Mouse (Mus musculus): Measurements from ENCODE around the gene Bmp5. TPM values are rescaled to one million over a fixed set of nuclear protein-coding genes. Genes with fewer than 3 reads are reported as not detected.
A peak's percentile ranks its signal among the peaks of the same experiment; 100 is the strongest.

Gene Bmp5
- total RNA-seq (2014; rRNA removed; ENCODE audit: low replicate concordance), result 0.27 and 2.8 TPM in 2 replicates
- polyA plus RNA-seq (2015; fragmentation: Nextera tagmentation; extraction: Ambion mirVana), result 2.4 TPM in 2 replicates

DNA sequence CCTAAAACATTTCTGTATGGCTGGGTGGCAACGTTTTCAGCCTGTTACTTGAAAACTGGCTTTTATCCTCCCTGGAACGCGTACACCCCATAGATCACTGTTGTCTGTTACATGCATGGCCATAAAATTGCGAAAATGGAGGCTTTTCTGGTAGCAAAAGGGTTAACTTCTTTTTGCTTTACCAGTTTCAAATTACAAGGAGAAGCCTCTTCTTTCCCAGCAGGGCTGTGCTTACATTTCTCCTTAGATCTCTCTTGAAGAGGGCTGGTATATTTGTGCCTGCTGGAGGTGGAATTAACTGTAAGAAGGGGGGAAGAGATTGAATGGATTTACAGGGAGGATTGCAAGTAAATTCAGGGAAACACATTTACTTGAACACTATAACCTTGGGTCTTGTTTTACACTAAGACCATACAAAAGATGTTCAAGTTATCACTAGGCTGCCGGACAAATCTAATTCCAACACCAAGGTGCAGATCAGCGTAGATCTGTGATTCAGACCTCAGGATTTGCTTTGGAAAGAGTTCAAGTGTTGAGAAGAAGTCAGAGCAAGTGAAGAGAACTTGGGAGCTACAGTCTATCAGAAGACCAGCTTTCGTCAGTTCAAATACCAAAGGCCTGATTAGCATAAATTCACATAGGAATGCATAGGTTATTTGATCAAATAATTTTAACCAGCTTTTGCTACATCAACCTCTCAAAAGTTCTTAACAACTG lies at the start of gene Bmp5:
Gene Bmp5, plus strand, starts transcription at position 236 of the 717 bp plus-strand sequence.
- ATAC-seq (ENCODE audit: insufficient read depth, low read depth), result no peak
- 36% methylated on average over 7 of the region's 7 CpGs for WGBS
- TF ChIP-seq CTCF (IDR thresholded peaks at IDR 0.05; ENCODE audit: low read depth) (no peak), EP300 (IDR thresholded peaks at IDR 0.05; ENCODE audit: low read depth) (no peak)

DNA sequence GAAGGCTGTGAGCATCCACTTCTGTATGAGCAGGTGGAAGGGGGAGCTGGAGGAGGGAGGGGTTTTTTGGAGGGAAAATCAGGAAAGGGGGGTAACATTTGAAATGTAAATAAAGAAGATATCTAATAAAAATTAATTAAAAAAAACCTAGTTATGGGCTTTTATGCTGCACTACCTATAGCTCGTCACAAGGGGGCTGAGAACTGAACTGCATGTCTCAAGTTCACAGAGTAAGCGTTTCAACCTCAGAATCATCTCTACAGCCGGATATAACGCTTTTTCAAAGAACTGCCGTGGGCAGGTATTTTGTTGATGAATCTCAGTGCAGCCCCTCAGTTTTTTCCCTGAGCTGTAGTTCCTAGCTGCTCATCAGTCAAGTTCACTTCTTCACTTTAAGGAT lies 15.1 kb upstream of the Bmp5 start:
- no peak overlapping the region for H3K4me3 ChIP-seq (ENCODE audit: low read depth, low read length)
- H3K36me3 ChIP-seq (replicated peaks; ENCODE audit: control insufficient read depth, insufficient read depth, low read length), result no peaks in the 10 kb centered on the region
- TF ChIP-seq CTCF (IDR thresholded peaks at IDR 0.05; ENCODE audit: low read depth) (peak; percentile 49), EP300 (IDR thresholded peaks at IDR 0.05; ENCODE audit: low read depth) (no peak)
- DNase-seq (ENCODE audit: low spot score) (no peak), ATAC-seq (ENCODE audit: insufficient read depth, low read depth) (no peak)
- no peak overlapping the region for H3K9ac ChIP-seq (replicated peaks; ENCODE audit: low read depth, low read length)
- H3K27ac ChIP-seq (ENCODE audit: low read depth), result no peak overlapping the region
- WGBS, result 24% methylated on average over 5 of the region's 5 CpGs
- H3K4me2 ChIP-seq (ENCODE audit: low read depth, low read length), result no peak overlapping the region
- no peaks in the 10 kb centered on the region for H3K4me1 ChIP-seq (ENCODE audit: control insufficient read depth, insufficient read depth)
- no peaks in the 10 kb centered on the region for H3K9me3 ChIP-seq (replicated peaks; ENCODE audit: control insufficient read depth, low read length)
- H3K27me3 ChIP-seq (ENCODE audit: control insufficient read depth, insufficient read depth, low read length), result no peaks in the 10 kb centered on the region

More for the DNA sequence above, at the start of gene Bmp5:
- no peak for DNase-seq (ENCODE audit: low spot score)
- Histone ChIP-seq H3K9me3 (replicated peaks; ENCODE audit: control insufficient read depth, low read length) (no peaks in the 10 kb centered on the region), H3K9ac (replicated peaks; ENCODE audit: low read depth, low read length) (peak within 1 kb of the TSS; percentile 46), H3K4me1 (ENCODE audit: control insufficient read depth, insufficient read depth) (no peaks in the 10 kb centered on the region), H3K27ac (ENCODE audit: low read depth) (peak within 1 kb of the TSS; percentile 67; the same call in 1 of the 2 replicates), H3K4me2 (ENCODE audit: low read depth, low read length) (peak within 1 kb of the TSS; percentile 74), H3K36me3 (replicated peaks; ENCODE audit: control insufficient read depth, insufficient read depth, low read length) (no peaks in the 10 kb centered on the region), H3K4me3 (ENCODE audit: low read depth, low read length) (peak within 1 kb of the TSS; percentile 47), H3K27me3 (ENCODE audit: control insufficient read depth, insufficient read depth, low read length) (no peaks in the 10 kb centered on the region)

DNA sequence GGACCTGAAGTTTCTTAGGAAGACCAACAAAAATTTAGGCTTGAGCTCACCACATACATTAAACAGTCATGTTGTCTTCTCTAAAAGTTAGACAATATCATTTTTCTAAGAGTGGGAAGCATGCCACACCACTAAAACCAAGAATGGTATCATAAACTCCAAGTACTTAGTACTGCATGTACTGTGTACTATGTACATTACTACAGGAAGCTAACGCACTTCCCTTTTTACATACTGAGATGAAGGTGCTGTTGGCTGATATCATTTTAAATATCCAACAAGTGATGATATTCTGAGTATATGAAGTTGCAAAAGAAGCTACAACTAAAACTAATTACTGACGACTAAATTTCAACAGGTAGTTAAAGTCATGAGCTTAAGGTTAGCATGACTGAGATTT lies 13.6 kb upstream of the Bmp5 start:
- Histone ChIP-seq H3K9me3 (replicated peaks; ENCODE audit: control insufficient read depth, low read length) (no peaks in the 10 kb centered on the region), H3K9ac (replicated peaks; ENCODE audit: low read depth, low read length) (no peak overlapping the region), H3K36me3 (replicated peaks; ENCODE audit: control insufficient read depth, insufficient read depth, low read length) (no peaks in the 10 kb centered on the region), H3K27ac (ENCODE audit: low read depth) (no peak overlapping the region), H3K4me2 (ENCODE audit: low read depth, low read length) (no peak overlapping the region), H3K4me1 (ENCODE audit: control insufficient read depth, insufficient read depth) (peaks cover 3% of the 10 kb centered on the region; the same call in 1 of the 2 replicates), H3K4me3 (ENCODE audit: low read depth, low read length) (no peak overlapping the region), H3K27me3 (ENCODE audit: control insufficient read depth, insufficient read depth, low read length) (no peaks in the 10 kb centered on the region)
- ATAC-seq (ENCODE audit: insufficient read depth, low read depth) (no peak), DNase-seq (ENCODE audit: low spot score) (no peak)
- 87% methylated on average over 2 of the region's 2 CpGs for WGBS
- no peak for TF ChIP-seq EP300 (IDR thresholded peaks at IDR 0.05; ENCODE audit: low read depth)
- no peak for TF ChIP-seq CTCF (IDR thresholded peaks at IDR 0.05; ENCODE audit: low read depth)

DNA sequence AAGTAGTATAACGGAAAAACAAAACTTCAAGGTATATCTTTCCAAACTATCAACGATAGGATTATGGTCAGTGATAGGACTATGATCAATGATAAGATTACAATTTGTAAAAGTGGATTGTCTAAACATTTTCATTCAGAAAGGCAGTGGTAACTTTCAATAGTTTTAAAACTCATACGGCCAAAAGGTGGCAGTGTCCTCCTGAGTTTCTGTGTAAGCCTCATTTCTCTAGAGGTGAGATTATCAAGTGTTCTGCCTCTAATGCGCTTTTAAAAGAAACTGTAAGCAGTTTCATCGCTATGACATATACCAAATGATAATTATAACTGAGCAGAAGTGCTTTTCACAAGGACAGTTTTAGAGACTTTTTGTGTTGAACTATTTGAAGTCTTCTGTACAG lies 12.7 kb upstream of the Bmp5 start:
- no peaks in the 10 kb centered on the region for H3K27me3 ChIP-seq (ENCODE audit: control insufficient read depth, insufficient read depth, low read length)
- H3K9me3 ChIP-seq (replicated peaks; ENCODE audit: control insufficient read depth, low read length), result no peaks in the 10 kb centered on the region
- no peaks in the 10 kb centered on the region for H3K36me3 ChIP-seq (replicated peaks; ENCODE audit: control insufficient read depth, insufficient read depth, low read length)
- H3K27ac ChIP-seq (ENCODE audit: low read depth), result no peak overlapping the region
- 21% methylated on average over 5 of the region's 5 CpGs for WGBS
- H3K4me3 ChIP-seq (ENCODE audit: low read depth, low read length), result no peak overlapping the region
- DNase-seq (ENCODE audit: low spot score), result peak; percentile 67
- ATAC-seq (ENCODE audit: insufficient read depth, low read depth), result no peak
- no peak overlapping the region for H3K9ac ChIP-seq (replicated peaks; ENCODE audit: low read depth, low read length)
- peaks cover 5% of the 10 kb centered on the region; the same call in 1 of the 2 replicates for H3K4me1 ChIP-seq (ENCODE audit: control insufficient read depth, insufficient read depth)
- TF ChIP-seq EP300 (IDR thresholded peaks at IDR 0.05; ENCODE audit: low read depth) (no peak), CTCF (IDR thresholded peaks at IDR 0.05; ENCODE audit: low read depth) (peak; percentile 58)
- no peak overlapping the region for H3K4me2 ChIP-seq (ENCODE audit: low read depth, low read length)

DNA sequence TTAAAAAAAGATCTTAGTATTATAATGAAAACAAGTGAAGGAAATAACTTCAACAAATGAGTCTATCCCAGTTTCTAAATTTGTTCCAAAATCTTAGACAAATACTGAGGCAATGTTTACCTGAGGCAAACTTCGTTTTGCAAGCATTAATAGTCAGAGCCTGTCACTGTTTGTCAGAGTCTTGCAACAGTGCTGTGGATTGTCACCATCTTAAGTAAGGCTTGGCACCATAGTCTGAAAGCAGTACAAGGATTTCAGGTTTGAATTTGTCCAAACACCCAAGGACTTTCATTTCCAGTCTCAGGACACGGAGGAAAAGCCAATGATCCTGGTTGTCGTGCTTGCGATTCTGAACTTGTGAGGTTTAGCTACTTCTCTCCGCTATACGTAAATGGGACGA lies 10.4 kb upstream of the Bmp5 start:
- H3K4me3 ChIP-seq (ENCODE audit: low read depth, low read length), result no peak overlapping the region
- ATAC-seq (ENCODE audit: insufficient read depth, low read depth) (no peak), DNase-seq (ENCODE audit: low spot score) (no peak)
- H3K4me2 ChIP-seq (ENCODE audit: low read depth, low read length), result no peak overlapping the region
- peaks cover 8% of the 10 kb centered on the region; the same call in 1 of the 2 replicates for H3K4me1 ChIP-seq (ENCODE audit: control insufficient read depth, insufficient read depth)
- no peak overlapping the region for H3K9ac ChIP-seq (replicated peaks; ENCODE audit: low read depth, low read length)
- no peak for TF ChIP-seq CTCF (IDR thresholded peaks at IDR 0.05; ENCODE audit: low read depth)
- no peak for TF ChIP-seq EP300 (IDR thresholded peaks at IDR 0.05; ENCODE audit: low read depth)
- no peaks in the 10 kb centered on the region for H3K36me3 ChIP-seq (replicated peaks; ENCODE audit: control insufficient read depth, insufficient read depth, low read length)
- no peaks in the 10 kb centered on the region for H3K9me3 ChIP-seq (replicated peaks; ENCODE audit: control insufficient read depth, low read length)
- no peak overlapping the region for H3K27ac ChIP-seq (ENCODE audit: low read depth)
- H3K27me3 ChIP-seq (ENCODE audit: control insufficient read depth, insufficient read depth, low read length), result no peaks in the 10 kb centered on the region
- 79% methylated on average over 7 of the region's 7 CpGs for WGBS

All from heart, postnatal 0 days (tissue).